Mouse (Mus musculus) heart, postnatal 0 days (tissue): ENCODE results near the gene Grik4. TPM values are rescaled to one million over a fixed set of nuclear protein-coding genes. Genes with fewer than 3 reads are reported as not detected.

Experiments
- ATAC-seq: fragments of 200-750 bp; cut with Nextera tagmentation; 2 replicates; pipeline ENCODE4 v1.8.0; 2017; ENCODE audit warnings: low read depth, moderate number of reproducible peaks, moderate library complexity; ENCODE audit not compliant: insufficient read depth
- DNase-seq: peaks from one replicate; pipeline ENCODE4 v3.0.0-alpha.2; 2016; ENCODE audit warnings: low spot score
- H3K27ac ChIP-seq: fragments of 300-500 bp; sonication (generic); 2 replicates; pipeline ENCODE4 v1.5.1; 2014; ENCODE audit warnings: low read depth, mild to moderate bottlenecking
- H3K27me3 ChIP-seq: fragments of 300-500 bp; sonication (generic); 2 replicates; pipeline ENCODE4 v1.6.1; 2014; ENCODE audit warnings: low read length, mixed read lengths; ENCODE audit not compliant: control insufficient read depth, insufficient read depth
- H3K36me3 ChIP-seq: fragments of 300-500 bp; sonication (generic); replicated peaks from 2 replicates; pipeline ENCODE4 v1.6.1; 2014; ENCODE audit warnings: low read length, mixed read lengths; ENCODE audit not compliant: control insufficient read depth, insufficient read depth
- H3K4me1 ChIP-seq: fragments of 300-500 bp; sonication (generic); 2 replicates; pipeline ENCODE4 v1.6.1; 2014; ENCODE audit warnings: antibody characterized with exemption; ENCODE audit not compliant: control insufficient read depth, insufficient read depth
- H3K4me2 ChIP-seq: fragments of 300-500 bp; sonication (generic); 2 replicates; pipeline ENCODE4 v1.6.1; 2014; ENCODE audit warnings: low read depth, mild to moderate bottlenecking, low read length, moderate library complexity
- H3K4me3 ChIP-seq: fragments of 300-500 bp; sonication (generic); 2 replicates; pipeline ENCODE4 v1.5.1; 2014; ENCODE audit warnings: low read depth, low read length
- H3K9ac ChIP-seq: fragments of 300-500 bp; sonication (generic); replicated peaks from 2 replicates; pipeline ENCODE4 v1.6.1; 2014; ENCODE audit warnings: low read depth, low read length, mixed read lengths
- H3K9me3 ChIP-seq: fragments of 300-500 bp; sonication (generic); replicated peaks from 2 replicates; pipeline ENCODE4 v1.6.1; 2016; ENCODE audit warnings: low read length; ENCODE audit not compliant: control insufficient read depth
- CTCF ChIP-seq: IDR thresholded peaks from 2 replicates; pipeline ENCODE4 v1.5.1; 2016; ENCODE audit warnings: antibody characterized with exemption, control low read depth, low read depth
- EP300 ChIP-seq: IDR thresholded peaks from 2 replicates; pipeline ENCODE4 v1.6.1; 2016; ENCODE audit warnings: antibody characterized with exemption, low read depth
- WGBS: fragments of 180-500 bp; shearing (Covaris S2); extraction: QIAGEN DNeasy Blood & Tissue Kit; methylation state at CpG from one replicate; pipeline ENCODE4 v1.1.7; 2014; 5-methylcytosine and 5-hydroxymethylcytosine counted together
- polyA plus RNA-seq: library from polyadenylated mRNA; unstranded; fragments of >200 nt; fragmentation: Nextera tagmentation; extraction: Ambion mirVana; gene quantifications from 2 replicates; pipeline ENCODE4 v1.2.1, GENCODE M21; 2015
- total RNA-seq: library from RNA; depleted of rRNA; stranded (reverse); fragments of >200 nt; gene quantifications from 2 replicates; pipeline ENCODE4 v1.2.3, GENCODE M21; 2014; ENCODE audit warnings: low replicate concordance

The Grik4 gene
- total and polyA plus RNA-seq, 2 experiments from 2014 or later, result 0.03 TPM; not detected in 1

DNA sequence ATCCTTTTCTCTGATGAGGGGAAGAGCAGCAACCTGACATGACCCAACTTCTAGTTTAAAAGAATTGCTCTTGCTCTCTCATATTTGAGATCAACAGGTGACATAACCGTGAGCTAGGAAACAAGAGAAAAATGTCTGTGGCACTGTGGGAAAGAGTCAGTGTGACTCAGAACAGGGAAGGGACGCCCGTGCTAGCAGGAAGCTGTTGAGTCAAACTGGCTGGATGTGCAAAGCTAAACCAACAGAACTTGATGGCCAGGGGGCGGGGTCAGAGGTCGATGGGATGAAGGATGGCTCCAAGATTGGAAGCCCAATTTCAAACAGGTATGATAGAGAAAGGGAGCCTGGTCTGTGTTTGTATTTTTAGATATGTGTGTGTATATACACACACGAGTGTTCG lies 144.2 kb downstream of the Grik4 start:
- DNase-seq (no peak), ATAC-seq (no peak)
- Histone ChIP-seq H3K4me3 (no peak overlapping the region), H3K9me3 (no peaks in the 10 kb centered on the region), H3K4me1 (peaks cover 4% of the 10 kb centered on the region; the same call in 1 of the 2 replicates), H3K27ac (no peak overlapping the region), H3K4me2 (no peak overlapping the region), H3K27me3 (peaks cover 26% of the 10 kb centered on the region), H3K9ac (no peak overlapping the region), H3K36me3 (no peaks in the 10 kb centered on the region)
- no peak for TF ChIP-seq EP300
- no peak for TF ChIP-seq CTCF
- 71% methylated on average over 7 of the region's 7 CpGs for WGBS

GRCm38 (mm10) chr9:42799694-42800093 lies 144.6 kb downstream of the Grik4 start:
- ATAC-seq, result peak; percentile 18; the same call in 1 of the 2 replicates
- no peak for DNase-seq

DNA sequence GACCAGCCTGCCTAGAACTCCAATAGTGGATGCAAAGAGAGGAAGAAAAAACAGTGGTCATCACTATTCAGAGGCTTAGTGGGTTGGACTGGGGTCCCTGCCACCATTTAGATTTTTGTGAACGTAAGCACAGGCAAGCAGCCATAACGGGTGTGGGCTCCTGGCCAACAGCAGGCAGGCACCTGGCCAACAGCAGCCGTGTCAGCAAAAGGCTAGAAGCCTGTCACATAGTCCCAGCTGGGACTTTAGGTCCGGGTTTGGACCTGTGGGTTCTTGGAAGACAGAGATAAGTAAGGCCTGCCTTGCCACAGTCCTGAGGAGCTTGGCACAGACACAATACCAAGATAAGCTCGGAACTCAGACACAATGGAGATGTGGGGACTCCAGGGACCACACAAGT lies 145.1 kb downstream of the Grik4 start:
- no peak overlapping the region for H3K9ac ChIP-seq
- no peaks in the 10 kb centered on the region for H3K36me3 ChIP-seq
- H3K9me3 ChIP-seq, result no peaks in the 10 kb centered on the region
- H3K4me3 ChIP-seq, result no peak overlapping the region
- TF ChIP-seq EP300 (no peak), CTCF (no peak)
- peaks cover 4% of the 10 kb centered on the region; the same call in 1 of the 2 replicates for H3K4me1 ChIP-seq
- H3K27me3 ChIP-seq, result peaks cover 25% of the 10 kb centered on the region
- H3K27ac ChIP-seq, result no peak overlapping the region
- no peak overlapping the region for H3K4me2 ChIP-seq
- ATAC-seq (peak; percentile 49; the same call in 1 of the 2 replicates), DNase-seq (peak; percentile 47)
- WGBS, result 4% methylated on average over 5 of the region's 5 CpGs

More at GRCm38 (mm10) chr9:42799694-42800093, 144.6 kb downstream of the Grik4 start:
- no peak overlapping the region for H3K27ac ChIP-seq
- peaks cover 4% of the 10 kb centered on the region; the same call in 1 of the 2 replicates for H3K4me1 ChIP-seq
- H3K4me3 ChIP-seq, result no peak overlapping the region
- no peak for TF ChIP-seq CTCF
- TF ChIP-seq EP300, result no peak
- no peaks in the 10 kb centered on the region for H3K36me3 ChIP-seq
- no peak overlapping the region for H3K4me2 ChIP-seq
- H3K9me3 ChIP-seq, result no peaks in the 10 kb centered on the region
- peaks cover 26% of the 10 kb centered on the region for H3K27me3 ChIP-seq
- H3K9ac ChIP-seq, result no peak overlapping the region
- 48% methylated on average over 5 of the region's 5 CpGs for WGBS

- 82% methylated on average over 4 of the region's 4 CpGs for WGBS
- DNase-seq, result no peak
- no peak overlapping the region for H3K4me3 ChIP-seq
- H3K4me1 ChIP-seq, result peaks cover 4% of the 10 kb centered on the region; the same call in 1 of the 2 replicates
- ATAC-seq, result no peak
- no peak overlapping the region for H3K9ac ChIP-seq
- no peak overlapping the region for H3K27ac ChIP-seq
- H3K4me2 ChIP-seq, result no peak overlapping the region
- no peaks in the 10 kb centered on the region for H3K36me3 ChIP-seq
- no peaks in the 10 kb centered on the region for H3K9me3 ChIP-seq
- TF ChIP-seq EP300 (no peak), CTCF (no peak)
- H3K27me3 ChIP-seq, result peaks cover 33% of the 10 kb centered on the region
Measured at GRCm38 (mm10) chr9:42798280-42798679, 146.0 kb downstream of the Grik4 start.

GRCm38 (mm10) chr9:42797276-42797675 lies 147.0 kb downstream of the Grik4 start:
- no peaks in the 10 kb centered on the region for H3K9me3 ChIP-seq
- peaks cover 38% of the 10 kb centered on the region for H3K27me3 ChIP-seq
- H3K4me2 ChIP-seq, result no peak overlapping the region
- TF ChIP-seq CTCF, result no peak
- no peak for TF ChIP-seq EP300
- no peak overlapping the region for H3K4me3 ChIP-seq
- H3K27ac ChIP-seq, result no peak overlapping the region
- peaks cover 4% of the 10 kb centered on the region; the same call in 1 of the 2 replicates for H3K4me1 ChIP-seq
- DNase-seq, result no peak
- no peak for ATAC-seq
- 63% methylated on average over 8 of the region's 8 CpGs for WGBS
- no peaks in the 10 kb centered on the region for H3K36me3 ChIP-seq
- H3K9ac ChIP-seq, result no peak overlapping the region

DNA sequence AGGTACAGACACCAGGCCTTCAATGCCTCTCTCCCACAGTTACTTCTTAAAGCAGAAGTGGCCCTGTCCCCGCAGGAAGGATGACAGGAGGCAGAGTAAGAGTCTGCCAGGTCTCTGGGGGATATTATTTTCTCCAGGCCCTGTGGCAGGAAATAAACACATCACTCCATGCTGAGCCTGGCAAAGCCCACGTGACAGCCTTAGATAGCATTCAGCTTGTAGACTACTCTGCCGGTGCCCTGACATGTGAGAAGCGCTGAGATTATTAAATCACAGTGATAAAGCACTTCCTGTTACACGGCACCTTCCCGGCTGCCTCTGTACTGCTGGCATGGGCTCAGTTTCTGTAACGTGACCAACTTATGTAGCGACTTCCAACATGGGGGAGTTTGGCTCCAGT lies 148.4 kb downstream of the Grik4 start:
- Histone ChIP-seq H3K9me3 (no peaks in the 10 kb centered on the region), H3K36me3 (no peaks in the 10 kb centered on the region), H3K9ac (no peak overlapping the region), H3K27ac (no peak overlapping the region), H3K27me3 (peaks cover 30% of the 10 kb centered on the region; the same call in 1 of the 2 replicates), H3K4me3 (no peak overlapping the region), H3K4me1 (peaks cover 4% of the 10 kb centered on the region; the same call in 1 of the 2 replicates), H3K4me2 (no peak overlapping the region)
- ATAC-seq (peak; percentile 50; the same call in 1 of the 2 replicates), DNase-seq (peak; percentile 34)
- no peak for TF ChIP-seq EP300
- no peak for TF ChIP-seq CTCF
- 5% methylated on average over 8 of the region's 8 CpGs for WGBS
